Comparison of ENCODE assay signal across 10 mouse cellular contexts in genomic region chr11:88830257-88830804, GRCm38 (mm10). TPM values are rescaled to one million over a fixed set of nuclear protein-coding genes. Genes with fewer than 3 reads are reported as not detected.
DNase-seq lines count a peak whose midpoint lies in the region; ATAC-seq and TF ChIP-seq lines count a peak whose summit lies in the region.
"Had no signal": no experiment of that assay in that cellular context is flagged by ENCODE, and none has a peak within 500 bp of the region (broad histone marks: within the 10 kb centered on the region; RNA-seq: fewer than 3 reads in every experiment).

No protein-coding gene starts in this region.

- 0 out of 2 replicates have a peak, but pooled peaks have one; percentile 67 for ATAC-seq in embryonic facial prominence, embryonic 12.5 days (ENCODE audit: insufficient number of reproducible peaks, insufficient read depth, low FRiP score, low TSS enrichment)

- no peak; a peak in 1 of 4 replicates for TF ChIP-seq POLR2A in MEL (IDR thresholded peaks at IDR 0.05; ENCODE audit: control insufficient read depth in 1 of 2, insufficient read depth in 1 of 2, low read depth in 1 of 2, low read length in 2 of 2, poor library complexity in 1 of 2)
- TF ChIP-seq POLR2A in olfactory bulb, adult 2 months (IDR thresholded peaks at IDR 0.05; ENCODE audit: insufficient read depth, low read depth, low read length) = no peak

- no peaks in the 10 kb centered on the region for H3K9me3 ChIP-seq in MEL (replicated peaks; ENCODE audit: insufficient read depth, low read length)
- H3K9me3 ChIP-seq in embryonic facial prominence, embryonic 12.5 days = no peaks in the 10 kb centered on the region
- H3K9me3 ChIP-seq: embryonic facial prominence, embryonic 13.5 days; liver, embryonic 15.5 days had no signal

- TF ChIP-seq CTCF in MEL (IDR thresholded peaks at IDR 0.05 in 2 of 3, conservative IDR thresholded peaks at IDR 0.05 in 1 of 3; ENCODE audit: control insufficient read depth in 1 of 3, insufficient read depth in 1 of 3, low read depth in 2 of 3, low read length in 3 of 3, poor library complexity in 1 of 3, severe bottlenecking in 1 of 3) = peak; percentile 79 to 87 (median 81)
- TF ChIP-seq CTCF in olfactory bulb, adult 2 months (IDR thresholded peaks at IDR 0.05; ENCODE audit: insufficient read depth, low read depth, low read length) = peak; percentile 61; the same call in 1 of the 2 replicates

- no peak overlapping the region for H3K27ac ChIP-seq in MEL (ENCODE audit: control insufficient read depth, low read depth, low read length)
- H3K27ac ChIP-seq in embryonic facial prominence, embryonic 12.5 days = no peak overlapping the region
- H3K27ac ChIP-seq in olfactory bulb, adult 2 months (ENCODE audit: insufficient read depth, low read depth, low read length) = no peak overlapping the region
- H3K27ac ChIP-seq: embryonic facial prominence, embryonic 13.5 days; liver, embryonic 15.5 days had no signal

- H3K4me3 ChIP-seq in MEL (ENCODE audit: control insufficient read depth in 1 of 2, insufficient read depth in 1 of 2, low read depth in 2 of 2, low read length in 2 of 2) = no peak overlapping the region
- H3K4me3 ChIP-seq in embryonic facial prominence, embryonic 12.5 days = no peak overlapping the region
- no peak overlapping the region for H3K4me3 ChIP-seq in olfactory bulb, adult 2 months (ENCODE audit: insufficient read depth, low read depth, low read length)
- H3K4me3 ChIP-seq: embryonic facial prominence, embryonic 13.5 days; liver, embryonic 15.5 days had no signal

- H3K27me3 ChIP-seq in MEL (ENCODE audit: control insufficient read depth in 1 of 2, insufficient read depth in 2 of 2, low read length in 2 of 2) = no peaks in the 10 kb centered on the region
- no peaks in the 10 kb centered on the region for H3K27me3 ChIP-seq in embryonic facial prominence, embryonic 12.5 days
- H3K27me3 ChIP-seq: embryonic facial prominence, embryonic 13.5 days; liver, embryonic 15.5 days had no signal

- H3K4me1 ChIP-seq in MEL (ENCODE audit: control insufficient read depth in 1 of 2, insufficient read depth in 2 of 2, low read length in 2 of 2) = no peaks in the 10 kb centered on the region
- H3K4me1 ChIP-seq in embryonic facial prominence, embryonic 12.5 days = no peaks in the 10 kb centered on the region
- H3K4me1 ChIP-seq in olfactory bulb, adult 2 months (ENCODE audit: control insufficient read depth, insufficient read depth, low read length) = no peaks in the 10 kb centered on the region
- H3K4me1 ChIP-seq: embryonic facial prominence, embryonic 13.5 days; liver, embryonic 15.5 days had no signal

- peak; percentile 42 for TF ChIP-seq RAD21 in MEL (IDR thresholded peaks at IDR 0.05; ENCODE audit: low read depth, low read length)

- no peak overlapping the region for H3K4me2 ChIP-seq in embryonic facial prominence, embryonic 12.5 days (replicated peaks)
- H3K4me2 ChIP-seq: embryonic facial prominence, embryonic 13.5 days; liver, embryonic 15.5 days had no signal

- no peak for TF ChIP-seq EP300 in MEL (IDR thresholded peaks at IDR 0.05; ENCODE audit: low read depth in 1 of 2, low read length in 2 of 2)

- WGBS in embryonic facial prominence, embryonic 12.5 days = 92% methylated on average over 2 of the region's 2 CpGs
- 100% methylated on average over 2 of the region's 2 CpGs for WGBS in olfactory bulb, adult 2 months

- intact Hi-C loops in heart, postnatal 25 days (cut with DNase I) = no loop called here

- DNase-seq in heart, postnatal 4 days = peak; percentile 60
- no peak for DNase-seq in heart, postnatal 25 days (ENCODE audit: low spot score)
- DNase-seq in 3T3-L1 (ENCODE audit: low read depth, low spot score) = peak; percentile 63
- peak; percentile 81 for DNase-seq in MEL (ENCODE audit: low read depth, low spot score)
- DNase-seq in gastrocnemius, postnatal 10 days = no peak
- DNase-seq in urinary bladder, adult 2 months (ENCODE audit: low spot score) = no peak

- H3K79me2 ChIP-seq in MEL (ENCODE audit: control insufficient read depth, insufficient read depth, low read length, poor library complexity) = no peaks in the 10 kb centered on the region

- no peak overlapping the region for H3K9ac ChIP-seq in MEL (ENCODE audit: control insufficient read depth, low read depth, low read length, poor library complexity, severe bottlenecking)
- H3K9ac ChIP-seq in embryonic facial prominence, embryonic 12.5 days = no peak overlapping the region
- H3K9ac ChIP-seq: embryonic facial prominence, embryonic 13.5 days; liver, embryonic 15.5 days had no signal

- peaks cover 0 to 4% of the 10 kb centered on the region in 2 experiments; a peak in 3 of 4 replicates for H3K36me3 ChIP-seq in MEL (ENCODE audit: control insufficient read depth in 1 of 2, insufficient read depth in 2 of 2, low read length in 2 of 2)
- H3K36me3 ChIP-seq in embryonic facial prominence, embryonic 12.5 days = peaks cover 41% of the 10 kb centered on the region

TF ChIP-seq in MEL, 35 proteins besides CTCF, POLR2A, EP300 and RAD21:
- peak; percentile 65 for TF ChIP-seq SMC3 (IDR thresholded peaks at IDR 0.05; ENCODE audit: low read depth, low read length)
- no peak for TF ChIP-seq MAFK (IDR thresholded peaks at IDR 0.05; ENCODE audit: borderline replicate concordance, low read depth, low read length)
- TF ChIP-seq POLR2AphosphoS2 (IDR thresholded peaks at IDR 0.05; ENCODE audit: low read length) = peak; percentile 72; the same call in 1 of the 2 replicates

RNA-seq across cellular contexts. Expression of gene Akap1, which starts 34.1 kb away (rescaled TPM):
- total RNA-seq in heart, postnatal 4 days (2021) = 100 to 1,000 TPM; 105 TPM
- total RNA-seq in heart, postnatal 25 days (2021) = 100 to 1,000 TPM; 114 to 123 TPM
- total RNA-seq in MEL (2012; rRNA removed) = 63.0 and 70.5 TPM in 2 replicates
- polyA plus RNA-seq in MEL (2012; ENCODE audit: insufficient read depth in 1 of 2, insufficient read length in 2 of 2, low read depth in 1 of 2, low replicate concordance in 2 of 2, missing spikeins in 1 of 2) = 10 to 100 TPM; 39.0 to 59.6 TPM
- 17.4 and 18.1 TPM in 2 replicates for polyA plus RNA-seq in embryonic facial prominence, embryonic 12.5 days (2016; fragmentation: Nextera tagmentation; extraction: Ambion mirVana)
- polyA plus RNA-seq in olfactory bulb, adult 2 months (2012; ENCODE audit: insufficient read depth, insufficient read length, low replicate concordance, missing spikeins) = not detected in 2 replicates
- total RNA-seq in gastrocnemius, postnatal 10 days (2021) = 10 to 100 TPM; 66.9 to 77.5 TPM
- 46.1 and 50.9 TPM in 2 replicates for polyA plus RNA-seq in urinary bladder, adult 2 months (2012; rRNA removed)

Comparison
In these comparisons a context has a peak if more than half of its experiments do, and no peak if none do; other contexts are left out.
1. DNase-seq: peak in heart, postnatal 4 days (single experiment), 3T3-L1 (single experiment) and MEL (single experiment); none in heart, postnatal 25 days (single experiment), gastrocnemius, postnatal 10 days (single experiment) and urinary bladder, adult 2 months (single experiment).